Comparison of ENCODE assay signal across 14 mouse cellular contexts in genomic region chr7:143482541-143482940, GRCm38 (mm10). TPM values are rescaled to one million over a fixed set of nuclear protein-coding genes. Genes with fewer than 3 reads are reported as not detected.
DNase-seq lines count a peak whose midpoint lies in the region; ATAC-seq and TF ChIP-seq lines count a peak whose summit lies in the region.
"Had no signal": no experiment of that assay in that cellular context is flagged by ENCODE, and none has a peak within 500 bp of the region (broad histone marks: within the 10 kb centered on the region; RNA-seq: fewer than 3 reads in every experiment).

No protein-coding gene starts in this region.

- no peak for TF ChIP-seq CTCF in liver, embryonic 14.5 days (IDR thresholded peaks at IDR 0.05; ENCODE audit: low read depth)

- peak; percentile 44 for DNase-seq in embryo, embryonic 11 days
- no peak for DNase-seq in embryo, embryonic 10 days (ENCODE audit: low spot score)
- DNase-seq in liver, embryonic 11.5 days (ENCODE audit: low spot score): no peak
- DNase-seq in liver: no peak
- peak; percentile 50 for DNase-seq in embryonic facial prominence, embryonic 10.5 days (ENCODE audit: low spot score)
- no peak for DNase-seq in liver, embryonic 14.5 days (ENCODE audit: low read depth in 3 of 3, low spot score in 3 of 3)
- no peak for DNase-seq in gastrocnemius, postnatal 10 days
- DNase-seq in gastrocnemius, postnatal 36 days: no peak
- DNase-seq: cerebellum, adult 11 months; lung, postnatal 14 days; thymus, adult 2 months had no signal

- H3K36me3 ChIP-seq in liver, embryonic 11.5 days (ENCODE audit: control insufficient read depth, insufficient read depth, low read length): no peaks in the 10 kb centered on the region
- H3K36me3 ChIP-seq in embryonic facial prominence, embryonic 10.5 days (replicated peaks): no peaks in the 10 kb centered on the region
- no peaks in the 10 kb centered on the region for H3K36me3 ChIP-seq in liver, embryonic 14.5 days (replicated peaks; ENCODE audit: control insufficient read depth, insufficient read depth, low read depth)
- H3K36me3 ChIP-seq: midbrain, embryonic 12.5 days; neural tube, embryonic 12.5 days had no signal

- H3K4me3 ChIP-seq in liver, embryonic 11.5 days (ENCODE audit: low read depth, low read length): no peak overlapping the region
- H3K4me3 ChIP-seq in embryonic facial prominence, embryonic 10.5 days: no peak overlapping the region
- H3K4me3 ChIP-seq in liver, embryonic 14.5 days (ENCODE audit: insufficient read depth in 1 of 2, low read depth in 2 of 2, low read length in 2 of 2): no peak overlapping the region
- H3K4me3 ChIP-seq: midbrain, embryonic 12.5 days; neural tube, embryonic 12.5 days had no signal

- 15% methylated on average over 6 of the region's 6 CpGs for WGBS in liver, embryonic 11.5 days
- 11% methylated on average over 6 of the region's 6 CpGs for WGBS in embryonic facial prominence, embryonic 10.5 days
- 14% methylated on average over 6 of the region's 6 CpGs for WGBS in liver, embryonic 14.5 days (ENCODE audit: insufficient replicate concordance)

- no peak for TF ChIP-seq EP300 in liver, embryonic 14.5 days (IDR thresholded peaks at IDR 0.05; ENCODE audit: low read depth)

- peak; percentile 32 for ATAC-seq in liver, embryonic 11.5 days (replicated peaks; ENCODE audit: low FRiP score)
- ATAC-seq in liver, embryonic 14.5 days (ENCODE audit: insufficient read depth): peak; percentile 27; the same call in 1 of the 2 replicates

- H3K9ac ChIP-seq in liver, embryonic 11.5 days (ENCODE audit: low read depth, low read length): no peak overlapping the region
- no peak overlapping the region for H3K9ac ChIP-seq in liver, embryonic 14.5 days (replicated peaks)
- H3K9ac ChIP-seq: midbrain, embryonic 12.5 days; neural tube, embryonic 12.5 days had no signal

- no peak overlapping the region for H3K4me2 ChIP-seq in liver, embryonic 11.5 days
- H3K4me2 ChIP-seq in liver, embryonic 14.5 days (ENCODE audit: low read depth): no peak overlapping the region
- H3K4me2 ChIP-seq: midbrain, embryonic 12.5 days; neural tube, embryonic 12.5 days had no signal

- intact Hi-C loops in gastrocnemius, postnatal 36 days (cut with DNase I): no loop called here

- H3K9me3 ChIP-seq in liver, embryonic 11.5 days (ENCODE audit: control insufficient read depth, low read length): no peaks in the 10 kb centered on the region
- H3K9me3 ChIP-seq in embryonic facial prominence, embryonic 10.5 days: no peaks in the 10 kb centered on the region
- H3K9me3 ChIP-seq in liver, embryonic 14.5 days (ENCODE audit: control insufficient read depth, low read length): no peaks in the 10 kb centered on the region
- H3K9me3 ChIP-seq: midbrain, embryonic 12.5 days; neural tube, embryonic 12.5 days had no signal

- no peak overlapping the region for H3K27ac ChIP-seq in liver, embryonic 11.5 days (ENCODE audit: low read depth, low read length)
- H3K27ac ChIP-seq in embryonic facial prominence, embryonic 10.5 days (replicated peaks): peak overlapping the region; percentile 58; the same call in 1 of the 2 replicates
- H3K27ac ChIP-seq in liver, embryonic 14.5 days: no peak overlapping the region
- H3K27ac ChIP-seq: midbrain, embryonic 12.5 days; neural tube, embryonic 12.5 days had no signal

- H3K27me3 ChIP-seq in liver, embryonic 11.5 days (replicated peaks; ENCODE audit: control insufficient read depth, insufficient read depth, low read length): peaks cover 3% of the 10 kb centered on the region
- peaks cover 33% of the 10 kb centered on the region for H3K27me3 ChIP-seq in embryonic facial prominence, embryonic 10.5 days (replicated peaks; ENCODE audit: low read depth, poor library complexity, severe bottlenecking)
- H3K27me3 ChIP-seq in liver, embryonic 14.5 days (ENCODE audit: control insufficient read depth, insufficient read depth, low read length): no peaks in the 10 kb centered on the region; the same call in 1 of the 2 replicates

- no peaks in the 10 kb centered on the region for H3K4me1 ChIP-seq in liver, embryonic 11.5 days (replicated peaks; ENCODE audit: control insufficient read depth, insufficient read depth, low read length)
- peaks cover 9% of the 10 kb centered on the region for H3K4me1 ChIP-seq in embryonic facial prominence, embryonic 10.5 days
- no peaks in the 10 kb centered on the region for H3K4me1 ChIP-seq in liver, embryonic 14.5 days (replicated peaks; ENCODE audit: control insufficient read depth in 2 of 2, insufficient read depth in 2 of 2, low read length in 1 of 2)

RNA-seq across cellular contexts. Expression of gene Slc22a18, which starts 9.0 kb away (rescaled TPM):
- 2.8 and 5.2 TPM in 2 replicates for polyA plus RNA-seq in liver, embryonic 11.5 days (2014; fragmentation: Nextera tagmentation; extraction: Ambion mirVana)
- polyA plus RNA-seq in embryonic facial prominence, embryonic 10.5 days (2016; fragmentation: Nextera tagmentation; extraction: Ambion mirVana): 0.26 and 0.96 TPM in 2 replicates
- 7.2 and 13.2 TPM in 2 replicates for polyA plus RNA-seq in liver, embryonic 14.5 days (2012; rRNA removed)
- 9.4 and 9.8 TPM in 2 replicates for polyA plus RNA-seq in liver, embryonic 14.5 days (2014; fragmentation: Nextera tagmentation; extraction: Ambion mirVana)
- total RNA-seq in gastrocnemius, postnatal 10 days (2021): under 1 TPM; 0.35 to 0.54 TPM
- under 1 TPM in 1 of 2 experiments, not detected in 1; 0.25 TPM for total RNA-seq in gastrocnemius, postnatal 36 days (2021)

RNA-seq across cellular contexts. Expression of gene Phlda2, which starts 20.4 kb away (rescaled TPM):
- 11.9 and 16.4 TPM in 2 replicates for polyA plus RNA-seq in liver, embryonic 11.5 days (2014; fragmentation: Nextera tagmentation; extraction: Ambion mirVana)
- 2.7 and 2.9 TPM in 2 replicates for polyA plus RNA-seq in embryonic facial prominence, embryonic 10.5 days (2016; fragmentation: Nextera tagmentation; extraction: Ambion mirVana)
- polyA plus RNA-seq in liver, embryonic 14.5 days (2012; rRNA removed): 18.2 and 31.2 TPM in 2 replicates
- 19.3 and 23.2 TPM in 2 replicates for polyA plus RNA-seq in liver, embryonic 14.5 days (2014; fragmentation: Nextera tagmentation; extraction: Ambion mirVana)
- total RNA-seq in gastrocnemius, postnatal 10 days (2021): not detected
- not detected for total RNA-seq in gastrocnemius, postnatal 36 days (2021)
- total RNA-seq: layer of hippocampus, adult 18-20 months had no signal

RNA-seq across cellular contexts. Expression of gene Cdkn1c, which starts 21.7 kb away (rescaled TPM):
- 572 and 617 TPM in 2 replicates for polyA plus RNA-seq in liver, embryonic 11.5 days (2014; fragmentation: Nextera tagmentation; extraction: Ambion mirVana)
- 355 and 407 TPM in 2 replicates for polyA plus RNA-seq in embryonic facial prominence, embryonic 10.5 days (2016; fragmentation: Nextera tagmentation; extraction: Ambion mirVana)
- polyA plus RNA-seq in liver, embryonic 14.5 days (2012; rRNA removed): 48.5 and 71.0 TPM in 2 replicates
- 161 and 167 TPM in 2 replicates for polyA plus RNA-seq in liver, embryonic 14.5 days (2014; fragmentation: Nextera tagmentation; extraction: Ambion mirVana)
- 100 to 1,000 TPM; 954 to 996 TPM for total RNA-seq in gastrocnemius, postnatal 10 days (2021)
- 10 to 100 TPM; 43.2 to 98.2 TPM for total RNA-seq in gastrocnemius, postnatal 36 days (2021)

Comparison
In these comparisons a context has a peak if more than half of its experiments do, and no peak if none do; other contexts are left out.
1. DNase-seq: peak in embryo, embryonic 11 days (single experiment) and embryonic facial prominence, embryonic 10.5 days (single experiment); none in embryo, embryonic 10 days (single experiment), liver, embryonic 11.5 days (single experiment), liver (single experiment), liver, embryonic 14.5 days (0 of 3), gastrocnemius, postnatal 10 days (single experiment) and gastrocnemius, postnatal 36 days (0 of 2).